Mouse (Mus musculus): Measurements from ENCODE around the gene Vmn1r225.
"Not testable (repeated sequence)": the region's sequence is repeated elsewhere in the genome, so short reads cannot be mapped to it uniquely, and the experiment has no call there.

Vmn1r225 gene

DNA sequence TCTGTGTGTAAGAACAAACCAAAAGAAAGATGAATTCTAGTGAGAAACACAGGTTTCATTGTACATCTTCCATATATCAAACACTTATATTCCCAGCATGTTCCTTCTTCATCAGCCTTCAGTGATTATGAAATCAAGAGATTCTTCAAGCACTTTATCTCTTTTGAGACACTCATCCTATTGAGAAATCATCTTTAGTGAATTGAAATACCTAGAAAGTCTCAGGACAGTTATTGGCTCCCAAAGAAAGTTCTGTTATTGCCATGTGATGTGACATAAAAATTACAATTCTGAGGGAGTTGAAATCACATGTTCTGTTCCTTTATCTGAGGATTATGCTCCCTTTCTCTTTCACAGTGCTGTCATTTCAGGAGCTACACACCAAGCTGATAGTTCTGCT lies at the start of gene Vmn1r225:
Gene Vmn1r225 (plus strand): TSS at position 301 of the 400 bp plus-strand sequence.
- DNase-seq (ENCODE audit: low spot score), result no peak

DNA sequence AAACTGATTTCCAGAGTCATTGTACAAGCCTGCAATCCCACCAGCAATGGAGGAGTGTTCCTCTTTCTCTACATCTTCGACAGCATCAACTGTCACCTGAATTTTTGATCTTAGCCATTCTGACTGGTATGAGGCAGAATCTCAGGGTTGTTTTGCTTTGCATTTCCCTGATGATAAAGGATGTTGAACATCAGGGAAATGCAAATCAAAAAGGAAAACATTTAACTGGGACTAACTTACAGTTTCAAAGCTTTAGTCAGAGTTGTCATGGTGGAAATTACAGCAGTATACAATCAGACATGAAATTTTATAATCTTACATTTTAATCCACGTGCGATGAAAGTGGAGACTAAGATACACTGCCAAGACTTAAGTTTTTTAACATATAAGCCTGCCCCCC lies 24.6 kb upstream of the Vmn1r225 start:
- no peak for DNase-seq (ENCODE audit: low spot score)

DNA sequence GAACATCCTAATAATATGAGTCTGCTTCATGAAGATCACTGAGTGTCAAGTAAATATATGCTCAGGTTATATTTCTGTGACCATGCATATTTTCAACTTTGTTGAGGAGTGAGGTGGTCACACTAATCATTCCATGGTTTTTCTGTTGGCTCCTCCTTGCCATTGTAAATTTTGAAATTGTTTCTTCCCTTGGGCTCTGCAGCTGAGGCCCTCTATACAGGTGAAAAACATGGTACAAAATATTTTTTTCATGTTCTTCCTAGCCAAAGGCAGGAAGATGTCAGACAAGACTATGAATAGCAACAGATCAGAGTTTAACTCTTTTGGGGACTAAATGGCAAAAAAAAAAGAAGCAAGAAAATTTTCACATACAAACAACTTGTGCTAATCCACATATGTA lies 16.7 kb upstream of the Vmn1r225 start, which contains the start of gene Vmn2r108:
Gene Vmn2r108 (minus strand): TSS at position 101 of the 400 bp plus-strand sequence.
- DNase-seq (ENCODE audit: low spot score), result no peak

DNA sequence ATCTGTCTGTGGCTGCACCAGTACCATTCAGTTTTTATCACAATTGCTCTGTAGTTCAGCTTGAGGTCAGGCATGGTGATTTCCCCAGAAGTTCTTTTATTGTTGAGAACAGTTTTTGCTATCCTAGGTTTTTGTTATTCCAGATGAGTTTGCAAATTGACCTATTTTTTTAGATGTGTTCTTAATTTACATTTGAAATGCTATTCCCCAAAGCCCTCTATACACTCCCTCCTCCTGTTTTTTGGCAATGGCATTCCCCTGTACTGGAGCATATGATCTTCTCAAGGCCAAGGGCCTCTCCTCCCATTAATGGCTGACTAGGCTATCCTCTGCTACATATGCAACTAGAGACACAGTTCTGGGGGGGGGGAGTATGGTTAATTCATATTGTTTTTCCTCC lies 10.3 kb downstream of the Vmn1r225 start:
- DNase-seq (ENCODE audit: low spot score), result not testable (repeated sequence)

Measured in ovary, postnatal 36 days (tissue).